Mouse (Mus musculus) frontal cortex, postnatal 36 days (tissue): ENCODE measurements around the gene Phactr1.

ENCODE experiments used
- DNase-seq, 2 experiments: peaks; one replicate each; pipeline ENCODE4 v3.0.0; 2022; ENCODE audit warnings: low spot score in 2 of 2

Phactr1 gene

GRCm38 (mm10) chr13:42867026-42867425, 186.6 kb downstream of the Phactr1 start:
- DNase-seq, result no peak

- no peak for DNase-seq
Observed at GRCm38 (mm10) chr13:42872125-42872524, 191.7 kb downstream of the Phactr1 start.

DNA sequence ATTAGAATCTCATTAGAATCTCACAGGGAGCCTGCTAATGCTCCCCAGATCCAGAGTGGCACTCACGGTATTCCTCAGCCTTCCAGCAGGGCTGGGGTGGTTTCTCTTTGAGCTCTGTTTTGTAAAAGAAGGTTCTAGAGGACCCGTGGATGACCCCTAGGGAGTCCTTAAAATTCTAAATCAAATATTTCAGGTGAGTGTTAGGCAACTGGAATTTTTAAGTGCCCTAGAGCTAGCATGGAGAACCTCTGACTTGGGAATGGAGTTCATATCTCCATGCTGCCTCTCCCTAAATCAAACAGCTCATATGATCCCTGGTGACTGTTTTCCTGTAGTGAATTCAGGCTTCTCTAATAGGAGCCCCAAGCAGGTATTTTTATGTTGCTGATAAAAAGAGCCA, 197.9 kb downstream of the Phactr1 start:
- no peak for DNase-seq

GRCm38 (mm10) chr13:42884033-42884724, 203.8 kb downstream of the Phactr1 start:
- no peak for DNase-seq

GRCm38 (mm10) chr13:42884725-42885115, 204.3 kb downstream of the Phactr1 start:
- DNase-seq, result no peak

- no peak for DNase-seq
Observed at GRCm38 (mm10) chr13:42887701-42888100, 207.3 kb downstream of the Phactr1 start.

DNA sequence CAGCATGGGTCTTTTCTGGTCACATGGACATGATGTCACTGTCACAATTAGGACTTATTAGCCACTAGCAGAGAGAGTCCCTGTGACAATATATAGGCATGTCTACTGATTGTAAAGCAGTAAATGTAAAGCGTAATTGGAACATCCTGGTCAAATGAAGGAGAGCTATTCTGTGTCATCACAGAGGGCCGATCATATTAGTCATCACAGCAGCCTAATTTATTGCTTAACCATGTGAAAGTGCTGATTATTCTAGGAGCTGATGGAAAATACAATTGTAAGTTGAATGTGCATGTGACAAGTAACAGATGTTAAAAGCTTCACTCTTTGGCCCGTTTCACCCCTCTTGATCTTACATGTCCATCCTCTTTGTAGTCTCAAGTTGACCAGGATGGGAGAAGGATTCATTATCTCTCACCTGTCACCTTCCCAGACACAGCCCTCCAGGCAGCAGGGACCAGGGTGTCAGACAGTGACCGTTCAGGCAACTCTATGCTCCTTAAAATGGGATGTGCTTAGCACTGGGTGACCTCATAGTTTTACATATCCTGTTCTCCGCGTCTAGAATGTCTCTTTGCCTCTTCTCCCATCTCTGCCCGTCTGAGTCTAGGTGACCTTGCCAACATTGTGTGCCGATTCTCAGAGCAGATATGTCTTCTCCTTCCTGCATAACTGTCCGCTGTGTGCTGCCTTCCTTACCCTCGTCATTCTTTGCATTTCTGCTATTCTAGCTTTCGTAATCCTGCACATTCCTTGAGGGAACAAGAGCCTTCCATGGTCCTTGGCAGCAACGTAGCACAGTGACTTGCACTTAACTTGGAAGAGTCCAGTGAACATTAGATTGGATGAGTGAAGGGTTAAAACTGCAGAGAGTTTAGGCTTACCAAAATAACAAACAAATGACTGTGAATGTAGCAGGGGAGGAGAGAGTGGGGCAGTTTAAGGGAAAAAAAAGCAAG, 209.4 kb downstream of the Phactr1 start:
- DNase-seq, result no peak

DNA sequence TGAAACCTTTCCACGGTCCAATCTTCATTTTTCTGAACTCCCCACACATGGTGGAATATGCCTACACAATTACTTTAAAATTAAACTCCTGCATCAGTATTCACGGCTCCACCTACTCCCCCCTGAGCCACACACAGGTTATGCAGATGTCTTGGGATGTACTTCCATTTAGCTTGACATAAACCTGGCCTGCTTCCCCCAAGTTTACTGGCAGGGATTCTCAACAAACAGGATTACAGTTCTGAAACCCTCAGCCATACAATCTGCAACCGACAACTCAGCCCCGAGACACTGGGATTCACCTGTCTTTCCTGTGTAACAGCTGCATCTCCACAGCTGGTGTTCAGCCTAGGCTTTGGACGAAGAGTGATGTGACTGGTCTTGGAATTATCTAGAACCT, 210.2 kb downstream of the Phactr1 start:
- no peak for DNase-seq

DNA sequence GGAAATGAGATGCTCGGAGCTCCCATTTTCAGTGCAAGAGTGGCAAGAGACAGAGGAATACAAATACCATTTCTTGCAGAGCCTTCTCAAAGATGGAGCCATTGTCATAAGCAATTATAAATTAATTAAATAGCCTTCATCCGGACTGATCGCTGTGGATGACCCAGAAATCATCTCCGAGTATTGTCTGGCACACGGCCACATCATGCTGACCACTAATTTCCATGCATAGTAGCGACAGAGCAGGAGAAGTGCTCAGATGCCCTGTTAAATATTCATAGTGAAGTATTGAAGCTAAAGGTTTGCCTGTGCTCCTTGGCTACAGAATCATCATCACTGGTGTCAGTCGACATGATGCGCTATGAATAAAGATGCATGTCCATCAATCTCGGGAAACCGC, 213.6 kb downstream of the Phactr1 start:
- no peak for DNase-seq

- DNase-seq, result no peak
Observed at GRCm38 (mm10) chr13:42894598-42894997, 214.2 kb downstream of the Phactr1 start.

GRCm38 (mm10) chr13:42895980-42896379, 215.6 kb downstream of the Phactr1 start:
- DNase-seq, result no peak

DNA sequence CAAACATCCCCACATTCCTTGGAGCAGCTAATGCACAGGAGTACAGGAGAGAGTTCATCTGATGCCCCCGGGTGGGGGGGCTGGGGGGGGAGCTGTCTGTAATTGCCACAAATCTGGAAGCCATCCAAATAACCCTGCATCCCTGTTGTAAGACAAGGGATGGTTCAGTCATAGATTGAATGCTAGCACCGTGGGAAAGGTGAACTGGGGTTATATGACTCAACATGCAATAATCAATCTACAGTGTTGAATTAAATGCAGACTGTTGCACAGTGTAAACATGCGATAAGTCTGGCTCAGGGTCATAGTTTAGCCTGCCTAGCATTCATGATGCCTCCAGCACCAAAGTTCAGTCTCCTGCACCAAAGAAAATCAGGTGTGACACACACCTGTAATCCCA, 219.2 kb downstream of the Phactr1 start:
- no peak for DNase-seq

DNA sequence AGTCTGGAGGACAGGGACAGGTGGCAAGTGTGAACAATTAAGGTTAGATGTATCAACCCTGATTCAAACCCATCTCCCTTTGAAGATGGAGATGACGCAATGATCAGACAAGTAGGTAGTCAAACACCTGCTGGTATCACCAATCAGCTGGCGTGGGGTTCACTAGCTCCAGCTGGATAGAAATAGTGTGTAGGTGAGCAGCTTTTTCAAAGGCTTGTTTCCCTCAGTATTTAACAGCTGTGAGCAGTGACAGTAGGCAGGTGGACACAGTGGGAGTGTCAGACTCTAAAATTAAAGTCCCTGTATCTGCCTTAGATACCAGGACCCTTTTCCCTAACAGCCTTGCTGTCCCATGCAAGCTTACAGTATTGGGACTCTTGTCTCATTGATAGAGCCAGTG, 221.4 kb downstream of the Phactr1 start:
- DNase-seq, result no peak

DNA sequence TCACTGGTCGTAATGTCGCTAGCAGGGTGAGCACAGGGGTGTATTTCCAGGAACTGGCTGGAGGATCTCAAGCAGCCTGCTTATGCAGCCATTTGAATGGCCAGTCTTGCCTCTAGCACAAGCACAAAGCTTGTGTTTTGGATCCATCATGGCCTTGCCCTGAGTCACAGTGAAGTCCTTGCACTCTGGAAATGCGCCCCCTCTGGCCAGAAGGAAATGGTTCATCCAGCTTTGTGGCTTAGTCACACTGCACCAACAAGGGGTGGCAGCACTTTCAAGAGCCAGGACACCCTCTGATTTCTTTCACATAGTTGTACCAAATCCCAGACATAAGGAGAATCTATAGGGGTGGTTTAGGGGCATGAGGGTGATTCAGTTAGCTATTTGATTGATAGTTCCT, 222.4 kb downstream of the Phactr1 start:
- no peak for DNase-seq

DNA sequence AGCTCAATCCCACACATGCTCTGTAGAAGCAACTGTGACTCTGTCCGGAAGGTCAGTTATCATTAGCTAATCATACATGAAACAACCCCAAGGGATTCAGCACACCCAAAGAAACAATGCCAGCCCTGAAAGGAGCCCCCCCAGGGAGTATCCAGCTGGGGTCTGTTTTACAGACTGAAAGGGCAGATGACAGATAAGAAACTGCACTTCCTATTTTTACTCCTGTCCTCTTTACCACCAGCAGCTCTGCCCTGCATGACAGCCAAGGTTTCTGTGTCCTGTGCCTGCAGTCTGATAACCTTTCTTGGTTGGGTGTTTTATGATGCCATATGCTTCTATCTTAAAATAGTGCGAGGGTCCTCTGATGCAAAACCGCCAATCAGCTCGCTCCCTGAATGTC, 225.4 kb downstream of the Phactr1 start:
- DNase-seq, result no peak

DNA sequence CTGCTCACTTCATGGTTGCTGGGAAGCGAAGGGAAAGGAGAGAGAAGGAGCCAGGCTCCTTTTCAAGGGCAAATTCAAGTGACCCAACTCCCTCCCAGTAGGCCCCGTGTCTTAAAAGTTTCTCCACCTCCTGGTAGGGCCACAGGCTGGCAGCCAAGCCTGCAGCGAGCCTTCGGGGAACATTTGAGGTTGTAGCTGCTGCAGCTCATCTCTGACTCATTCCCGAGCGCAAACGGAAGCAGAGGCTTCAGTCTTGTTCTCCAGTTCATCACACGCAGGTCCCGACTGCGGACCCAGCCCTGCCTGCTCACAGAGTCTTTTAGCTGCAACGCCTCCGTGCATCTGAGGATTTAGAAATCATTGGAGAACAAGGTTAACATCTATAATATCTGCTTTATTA, 226.6 kb downstream of the Phactr1 start:
- no peak for DNase-seq

DNA sequence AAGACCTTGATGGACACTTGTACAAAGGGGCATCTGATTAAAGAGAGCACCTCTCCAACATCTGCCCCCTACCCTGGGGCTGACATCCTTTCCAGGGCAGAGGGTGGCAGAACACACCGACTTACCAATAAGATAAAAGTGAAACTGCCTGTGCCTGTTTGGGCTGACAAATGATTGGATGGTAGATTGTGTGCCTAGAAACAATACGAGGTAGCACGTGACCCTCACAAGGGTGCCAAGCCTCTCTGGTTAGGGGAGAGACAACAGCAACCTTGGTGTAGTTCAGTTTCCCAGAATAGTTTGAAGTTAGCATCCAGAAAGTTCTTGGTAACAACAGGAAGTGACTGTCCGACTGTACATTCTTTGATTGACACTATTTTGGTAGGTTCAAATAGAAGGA, 234.7 kb downstream of the Phactr1 start:
- no peak for DNase-seq

GRCm38 (mm10) chr13:42915851-42916193, 235.4 kb downstream of the Phactr1 start:
- DNase-seq, result no peak

GRCm38 (mm10) chr13:42916194-42917033, 236.0 kb downstream of the Phactr1 start:
- peak; percentile 71 to 76 for DNase-seq

GRCm38 (mm10) chr13:42917251-42917650, 236.8 kb downstream of the Phactr1 start:
- DNase-seq, result peak in 1 of 2 experiments; percentile 60

DNA sequence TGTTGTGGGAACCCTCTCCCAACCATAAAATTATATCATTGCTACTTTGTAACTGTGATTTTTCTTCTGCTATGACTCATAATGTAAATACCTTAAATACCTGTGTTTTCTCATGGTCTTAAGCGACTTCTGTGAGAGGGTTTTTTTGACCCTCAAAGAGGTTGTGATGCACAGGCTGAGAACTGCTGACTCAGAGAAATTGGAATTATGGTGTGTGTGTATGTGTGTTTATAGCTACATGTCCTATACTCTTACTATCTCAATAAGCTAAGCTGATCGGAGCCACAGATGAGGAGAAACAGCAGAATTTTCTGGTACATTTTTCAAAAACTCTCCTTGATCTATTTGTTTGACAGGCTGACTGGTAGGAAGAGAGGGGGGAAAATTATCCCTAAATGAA, 239.6 kb downstream of the Phactr1 start:
- no peak for DNase-seq

- DNase-seq, result peak in 1 of 2 experiments; percentile 79
Observed at GRCm38 (mm10) chr13:42921769-42922450, 241.5 kb downstream of the Phactr1 start.
